Mouse (Mus musculus) adipocyte (in vitro differentiated cells): Measurements from ENCODE around the gene Fam69a.

Experiments used
- DNase-seq: peaks from one replicate; pipeline ENCODE4 v3.0.0-alpha.2; 2016; ENCODE audit warnings: low spot score

Fam69a gene

GRCm38 (mm10) chr5:107901014-107901615 lies 85.8 kb downstream of the Fam69a start:
- DNase-seq = no peak

GRCm38 (mm10) chr5:107900206-107901013 lies 86.5 kb downstream of the Fam69a start, which contains the start of gene Rpl5:
Rpl5 (plus strand) TSS chr5:107900502.
- peak; percentile 98 for DNase-seq

GRCm38 (mm10) chr5:107896265-107896664 lies 90.6 kb downstream of the Fam69a start:
- DNase-seq = no peak

- no peak for DNase-seq
Measured at GRCm38 (mm10) chr5:107894676-107895075, 92.2 kb downstream of the Fam69a start.

- DNase-seq = peak; percentile 56
Measured at GRCm38 (mm10) chr5:107891515-107891914, 95.4 kb downstream of the Fam69a start.

- no peak for DNase-seq
Measured at GRCm38 (mm10) chr5:107889994-107890888, 96.6 kb downstream of the Fam69a start.

GRCm38 (mm10) chr5:107880710-107881109 lies 106.2 kb downstream of the Fam69a start:
- DNase-seq = no peak

- DNase-seq = no peak
Measured at GRCm38 (mm10) chr5:107877053-107877452, 109.8 kb downstream of the Fam69a start.

GRCm38 (mm10) chr5:107875261-107875611 lies 111.6 kb downstream of the Fam69a start:
- no peak for DNase-seq

- no peak for DNase-seq
Measured at GRCm38 (mm10) chr5:107874561-107875260, 112.2 kb downstream of the Fam69a start, which contains the start of gene Evi5. Evi5 (minus strand) TSS chr5:107875107.

GRCm38 (mm10) chr5:107873886-107874302 lies 113.0 kb downstream of the Fam69a start:
- no peak for DNase-seq

GRCm38 (mm10) chr5:107873330-107873729 lies 113.6 kb downstream of the Fam69a start:
- no peak for DNase-seq

GRCm38 (mm10) chr5:107869701-107870100 lies 117.2 kb downstream of the Fam69a start:
- DNase-seq = no peak

- peak; percentile 90 for DNase-seq
Measured at GRCm38 (mm10) chr5:107868905-107869424, 117.9 kb downstream of the Fam69a start.

- peak; percentile 76 for DNase-seq
Measured at GRCm38 (mm10) chr5:107867970-107868904, 118.6 kb downstream of the Fam69a start.

- DNase-seq = peak; percentile 78
Measured at GRCm38 (mm10) chr5:107866127-107867126, 120.5 kb downstream of the Fam69a start.

GRCm38 (mm10) chr5:107863971-107864370 lies 122.9 kb downstream of the Fam69a start:
- DNase-seq = no peak

- no peak for DNase-seq
Measured at GRCm38 (mm10) chr5:107858963-107859362, 127.9 kb downstream of the Fam69a start.
